Mouse (Mus musculus): ENCODE data around the gene Gm11096.

The Gm11096 gene

DNA sequence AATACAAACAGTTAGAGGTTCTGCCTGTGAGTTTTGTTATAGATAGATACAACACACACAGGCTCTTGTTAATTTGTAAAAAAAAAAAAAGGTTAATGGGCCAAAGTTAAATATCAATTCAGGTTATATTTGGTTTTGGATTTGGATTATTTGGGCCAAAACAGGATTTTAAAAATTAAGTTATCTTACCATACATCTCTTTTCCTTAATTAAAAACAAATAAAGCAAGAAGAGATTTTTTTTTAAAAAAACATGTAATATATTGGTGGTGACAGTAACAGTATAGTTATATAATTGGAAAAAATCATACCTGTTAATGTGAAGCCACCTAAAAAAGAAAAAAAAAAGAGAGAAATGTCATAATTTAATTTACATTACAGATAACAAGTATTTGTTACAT lies at the start of gene Gm11096:
TSS of gene Gm11096 (plus strand) at position 301 of the 400 bp plus-strand sequence.
- no peak for DNase-seq

DNA sequence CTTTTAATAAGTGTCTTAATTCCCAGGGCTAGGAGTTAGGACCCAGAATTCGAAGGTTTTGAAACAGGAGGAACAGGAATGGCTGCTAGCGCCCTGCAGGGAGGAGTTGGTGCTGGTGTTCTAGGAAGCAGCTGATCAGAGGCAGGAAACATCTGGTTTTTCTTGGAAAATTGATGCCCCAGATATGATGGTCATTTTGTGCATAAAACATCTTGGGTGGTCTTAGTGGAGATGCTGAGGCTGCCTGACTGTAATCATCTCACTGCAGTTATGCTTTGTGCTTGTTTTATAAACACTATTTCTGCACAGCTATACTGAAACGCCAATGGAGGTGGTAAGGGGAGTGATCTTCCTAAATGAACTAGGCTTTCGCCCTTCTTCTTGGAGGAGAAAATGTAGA lies 48.5 kb upstream of the Gm11096 start:
- DNase-seq: no peak

GRCm38 (mm10) chr17:81394124-81394523 lies 47.4 kb upstream of the Gm11096 start:
- DNase-seq: no peak

- no peak for DNase-seq
Measured at GRCm38 (mm10) chr17:81397434-81397833, 44.1 kb upstream of the Gm11096 start.

GRCm38 (mm10) chr17:81400377-81400776 lies 41.2 kb upstream of the Gm11096 start:
- DNase-seq: no peak

DNA sequence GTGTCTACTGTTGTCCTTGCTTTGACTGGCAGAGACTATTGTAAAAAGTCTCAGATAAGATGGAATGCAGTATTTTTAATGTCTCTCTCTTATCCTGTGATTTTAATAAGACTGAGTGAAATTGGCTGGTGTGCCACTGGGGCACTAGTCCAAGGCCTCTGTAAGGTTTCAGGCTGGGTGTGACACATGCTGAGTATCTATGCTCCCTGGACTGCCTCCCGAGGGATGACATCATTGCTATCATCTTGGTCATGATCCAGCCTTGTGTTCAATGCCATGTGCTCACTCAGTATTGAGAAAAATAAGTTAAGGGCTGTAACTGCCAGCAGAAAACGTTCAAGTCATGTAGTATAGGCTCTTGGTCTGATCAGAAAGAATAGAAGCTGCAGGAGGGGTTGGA lies 38.9 kb upstream of the Gm11096 start:
- DNase-seq: no peak

GRCm38 (mm10) chr17:81403121-81403520 lies 38.4 kb upstream of the Gm11096 start:
- DNase-seq: no peak

- no peak for DNase-seq
Measured at GRCm38 (mm10) chr17:81404225-81404624, 37.3 kb upstream of the Gm11096 start.

- DNase-seq: no peak
Measured at GRCm38 (mm10) chr17:81412736-81413135, 28.8 kb upstream of the Gm11096 start.

DNA sequence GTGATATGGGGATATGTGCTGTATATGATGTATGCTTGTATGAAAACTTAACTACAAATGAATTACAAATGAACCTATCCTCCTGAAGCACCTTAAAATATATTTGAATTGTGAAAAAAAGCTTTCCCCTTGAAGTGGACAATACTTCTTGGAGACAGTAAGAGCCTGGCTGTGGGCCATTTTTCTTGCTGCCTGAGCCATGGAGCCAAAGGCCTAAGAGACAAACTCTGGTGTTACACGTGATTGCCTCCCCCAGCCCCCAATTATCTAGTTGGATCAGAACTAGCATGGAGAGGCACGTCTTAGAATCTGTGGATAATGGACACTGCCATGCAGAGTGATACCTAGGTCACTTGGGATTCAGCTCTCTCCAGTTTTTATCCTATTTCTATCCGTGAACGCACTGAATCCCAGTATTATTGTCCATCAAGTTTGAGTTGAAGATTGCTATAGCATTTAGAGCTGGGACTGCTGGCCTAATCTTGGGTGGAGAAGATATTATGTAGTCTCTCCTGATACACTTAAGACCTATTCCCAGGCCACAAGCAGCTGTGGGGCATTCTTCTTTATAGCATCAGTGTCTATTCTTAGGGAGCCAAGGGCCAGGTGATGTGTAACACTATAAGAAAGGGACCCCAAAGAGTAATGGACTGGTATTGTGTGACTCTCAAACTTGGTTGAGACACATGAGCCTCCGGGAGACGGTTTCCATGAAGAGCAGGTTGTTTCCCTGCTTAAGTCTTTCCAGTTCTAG lies 25.0 kb upstream of the Gm11096 start:
- DNase-seq: no peak

- no peak for DNase-seq
Measured at GRCm38 (mm10) chr17:81419802-81420459, 21.6 kb upstream of the Gm11096 start.

DNA sequence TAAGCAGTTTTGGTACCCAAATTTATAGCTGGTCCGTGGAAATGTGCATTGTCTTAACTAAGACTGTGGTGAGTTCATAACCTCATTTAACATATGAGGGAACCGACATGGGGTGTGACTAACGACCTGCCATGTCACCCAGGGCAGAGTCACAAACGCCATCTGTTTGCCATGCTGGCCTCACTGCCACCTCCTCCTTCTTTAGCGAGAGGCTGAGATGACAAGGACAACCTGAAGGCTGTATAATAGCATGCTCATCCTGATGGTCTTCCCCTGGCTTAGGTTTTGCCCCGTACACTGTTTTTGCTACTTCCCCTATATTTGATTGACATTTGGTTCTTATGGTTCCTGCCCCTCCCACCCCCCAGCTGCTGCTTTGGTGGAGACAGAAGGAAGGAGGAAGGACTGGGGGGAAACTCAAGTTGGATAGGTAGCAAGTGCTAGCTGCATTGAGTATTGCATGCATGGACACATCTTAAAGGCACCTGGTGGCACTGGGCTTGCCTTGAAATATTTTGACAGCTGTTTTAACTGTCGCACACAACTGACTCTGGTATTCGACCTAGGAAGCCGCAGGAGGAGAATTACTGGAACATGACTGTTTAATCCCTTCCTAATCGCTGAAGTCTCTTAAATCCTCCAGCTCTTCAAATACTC lies 17.2 kb upstream of the Gm11096 start:
- DNase-seq: no peak

DNA sequence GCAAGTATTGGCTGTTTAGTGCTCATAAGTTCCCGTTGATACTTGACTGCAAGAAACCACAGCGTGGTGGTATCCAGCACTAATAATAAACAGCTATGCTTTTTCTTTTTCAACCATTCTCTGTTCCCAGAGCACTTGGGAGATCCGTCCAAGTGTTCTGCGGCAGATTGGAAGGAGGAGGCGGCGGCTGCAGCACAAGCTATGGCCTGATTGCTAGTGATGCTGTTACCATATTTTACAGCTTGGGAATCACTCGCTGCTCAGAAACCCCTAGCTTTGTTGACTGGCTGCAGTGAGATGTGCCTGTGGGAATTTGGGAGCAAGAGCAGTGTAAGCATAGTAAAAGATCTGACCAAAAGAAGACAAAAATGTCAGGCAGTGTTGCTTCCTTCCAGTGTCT lies 14.3 kb upstream of the Gm11096 start:
- DNase-seq: no peak

DNA sequence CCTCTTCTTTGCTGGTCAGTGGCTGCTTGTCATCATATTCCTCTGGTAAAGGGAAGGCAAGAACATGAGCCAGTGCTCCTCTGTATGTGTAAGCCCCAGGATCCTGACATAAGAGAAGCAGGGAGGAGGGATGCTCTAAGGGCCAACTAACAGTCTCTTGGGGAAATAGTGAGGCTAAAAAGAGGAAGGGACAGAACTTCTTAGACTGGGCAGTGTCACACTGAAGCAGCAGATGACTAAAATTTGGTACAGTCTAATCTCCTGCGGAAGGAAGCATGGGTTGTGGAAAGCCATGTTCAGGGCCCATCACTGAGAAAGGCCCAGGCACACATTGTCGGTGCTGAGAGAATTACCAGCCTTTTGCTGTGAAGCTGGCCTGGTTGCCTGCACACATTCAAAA lies 8.8 kb upstream of the Gm11096 start:
- no peak for DNase-seq

GRCm38 (mm10) chr17:81433148-81433547 lies 8.4 kb upstream of the Gm11096 start:
- DNase-seq: no peak

DNA sequence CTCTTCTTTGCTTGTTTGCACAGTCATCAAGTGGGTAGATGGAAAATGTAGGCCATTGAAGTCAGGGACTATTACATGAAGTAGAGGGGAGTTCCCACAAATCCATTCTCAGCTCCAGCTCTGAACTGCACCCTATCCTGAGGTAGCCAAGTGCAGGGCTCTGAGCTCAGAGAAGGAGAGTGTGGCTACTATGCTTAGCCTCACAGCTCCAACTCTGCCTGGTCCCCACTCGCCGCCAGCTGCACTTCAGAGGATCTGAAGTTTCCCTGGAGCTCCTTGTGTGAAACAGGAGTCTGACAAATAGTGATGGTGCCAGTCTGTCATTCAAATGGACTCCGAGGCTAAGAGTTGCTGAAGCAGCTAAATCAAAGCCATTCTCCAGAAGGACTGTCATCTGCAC lies 13.7 kb downstream of the Gm11096 start:
- DNase-seq: no peak

- DNase-seq: no peak
Measured at GRCm38 (mm10) chr17:81455977-81456376, 14.4 kb downstream of the Gm11096 start.

DNA sequence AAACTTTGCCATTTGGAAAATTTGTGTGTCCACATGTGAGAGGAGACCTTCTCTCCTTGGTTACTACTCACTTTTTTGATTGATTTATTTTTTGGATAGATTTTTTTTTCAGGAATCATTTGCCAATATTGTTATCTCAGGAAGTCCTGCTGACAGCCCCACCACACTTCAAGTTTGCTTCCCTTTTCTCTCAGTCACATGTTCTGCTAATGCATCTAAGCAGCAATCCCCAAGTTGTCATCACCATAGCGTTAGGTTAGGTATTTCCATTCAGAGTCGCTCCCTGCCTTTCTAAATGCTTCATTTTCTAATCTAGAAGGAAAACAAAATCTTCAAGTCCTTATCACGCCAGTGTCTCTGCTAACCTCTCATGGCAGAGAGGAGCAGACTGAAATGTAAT lies 17.8 kb downstream of the Gm11096 start:
- no peak for DNase-seq

GRCm38 (mm10) chr17:81468941-81469340 lies 27.4 kb downstream of the Gm11096 start:
- DNase-seq: no peak

DNA sequence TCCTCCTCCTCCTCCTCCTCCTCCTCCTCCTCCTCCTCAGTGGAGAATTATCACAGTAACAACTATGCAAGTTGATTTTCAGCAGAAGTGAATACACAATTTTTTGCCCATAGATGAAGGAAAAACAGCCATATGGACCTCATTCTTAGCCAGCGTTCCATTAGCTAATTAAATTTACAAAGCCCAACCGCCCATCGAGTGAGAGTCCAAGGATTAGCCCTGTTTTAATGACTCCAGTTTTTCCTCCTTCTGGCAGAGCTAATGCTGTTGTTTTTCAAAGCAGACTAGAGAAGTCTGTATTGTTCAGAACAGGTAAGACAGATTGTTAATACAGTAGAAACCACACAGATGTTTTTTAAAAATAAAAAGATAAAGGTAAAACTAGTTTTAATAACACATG lies 31.8 kb downstream of the Gm11096 start:
- DNase-seq: no peak

DNA sequence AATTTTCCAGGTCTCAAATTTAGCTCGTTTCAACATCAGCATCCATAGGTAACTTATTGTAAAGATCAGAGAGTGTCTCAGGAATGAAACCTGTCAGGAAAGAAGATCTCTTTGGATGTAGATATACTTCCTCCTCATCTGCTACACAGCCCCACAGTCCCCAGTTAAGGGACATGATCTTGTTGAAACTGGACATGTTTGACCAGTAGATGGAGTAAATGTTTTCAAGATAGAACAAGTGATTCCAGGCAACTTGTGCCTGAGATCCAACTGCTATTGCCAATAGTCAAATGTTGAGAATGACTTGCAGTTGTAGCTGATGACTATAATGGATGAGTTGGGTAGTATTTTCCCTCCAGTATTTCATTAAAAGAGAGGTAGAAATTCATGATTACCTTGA lies 35.9 kb downstream of the Gm11096 start:
- no peak for DNase-seq

DNA sequence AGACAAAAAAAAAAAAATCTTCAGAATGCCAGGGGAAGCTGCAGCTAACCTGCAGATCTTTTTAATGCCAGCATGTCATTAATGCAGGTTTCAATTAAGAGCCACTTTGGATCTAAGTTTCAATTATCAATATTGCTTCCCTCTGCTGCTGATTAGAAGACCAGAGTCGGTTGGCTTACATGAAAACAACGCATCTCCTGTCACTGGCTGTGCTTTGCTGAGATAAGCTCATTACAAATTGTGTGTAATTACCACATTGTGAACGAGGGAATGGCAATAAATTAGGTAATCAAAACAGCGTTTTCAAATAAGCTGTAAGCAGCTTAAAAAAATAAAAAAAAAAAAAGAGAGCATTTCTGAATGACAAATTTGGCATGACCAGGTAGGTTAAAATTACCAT lies 38.2 kb downstream of the Gm11096 start:
- DNase-seq: no peak

GRCm38 (mm10) chr17:81480351-81481161 lies 39.0 kb downstream of the Gm11096 start:
- no peak for DNase-seq
